Mouse (Mus musculus): ENCODE data around the gene Pi16.
A peak's percentile ranks its signal among the peaks of the same experiment; 100 is the strongest.

DNA sequence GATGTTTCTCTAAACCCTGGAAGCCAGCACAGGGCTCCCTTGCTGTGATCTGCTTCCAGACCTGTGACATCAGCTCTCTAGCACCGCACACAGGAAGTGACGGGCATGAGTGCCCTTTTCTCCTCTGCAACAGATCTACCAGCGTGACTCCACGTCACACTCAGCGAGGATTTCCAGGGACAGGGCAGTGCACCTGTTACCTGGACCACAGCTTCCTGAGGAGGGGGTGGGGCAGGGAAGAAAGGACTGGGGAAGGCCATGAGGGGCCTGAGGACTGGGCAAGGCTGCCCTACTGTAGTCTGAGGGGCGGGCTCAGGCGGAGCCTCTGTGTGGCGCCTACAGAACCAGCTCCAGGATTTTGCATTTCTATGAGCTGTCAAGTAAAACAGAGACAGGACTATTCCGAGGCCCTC is 24.1 kb downstream of the Pi16 start:
- peak; percentile 28; the same call in 1 of the 2 replicates for TF ChIP-seq CTCF (IDR thresholded peaks at IDR 0.05; ENCODE audit: borderline replicate concordance, insufficient read depth, low read length)
- no peak for TF ChIP-seq POLR2A (IDR thresholded peaks at IDR 0.05; ENCODE audit: low read depth, low read length)

Data from embryonic fibroblast, embryonic 13.5 days (primary cell).